Mouse (Mus musculus) spleen, adult 2 months (tissue): ENCODE measurements around the gene Aldh9a1.
"Not testable (repeated sequence)": the region's sequence is repeated elsewhere in the genome, so short reads cannot be mapped to it uniquely, and the experiment has no call there.

Experiments
- CTCF ChIP-seq: fragments of 200-500 bp; IDR thresholded peaks from 2 replicates; pipeline ENCODE4 v1.5.1; 2011; ENCODE audit warnings: mild to moderate bottlenecking, inconsistent platforms; ENCODE audit not compliant: insufficient read depth, insufficient read length, insufficient replicate concordance; ENCODE audit errors: extremely low read depth
- POLR2A ChIP-seq: fragments of 200-500 bp; IDR thresholded peaks from 2 replicates; pipeline ENCODE4 v1.6.1; 2011; ENCODE audit warnings: low read depth, low read length, inconsistent platforms

DNA sequence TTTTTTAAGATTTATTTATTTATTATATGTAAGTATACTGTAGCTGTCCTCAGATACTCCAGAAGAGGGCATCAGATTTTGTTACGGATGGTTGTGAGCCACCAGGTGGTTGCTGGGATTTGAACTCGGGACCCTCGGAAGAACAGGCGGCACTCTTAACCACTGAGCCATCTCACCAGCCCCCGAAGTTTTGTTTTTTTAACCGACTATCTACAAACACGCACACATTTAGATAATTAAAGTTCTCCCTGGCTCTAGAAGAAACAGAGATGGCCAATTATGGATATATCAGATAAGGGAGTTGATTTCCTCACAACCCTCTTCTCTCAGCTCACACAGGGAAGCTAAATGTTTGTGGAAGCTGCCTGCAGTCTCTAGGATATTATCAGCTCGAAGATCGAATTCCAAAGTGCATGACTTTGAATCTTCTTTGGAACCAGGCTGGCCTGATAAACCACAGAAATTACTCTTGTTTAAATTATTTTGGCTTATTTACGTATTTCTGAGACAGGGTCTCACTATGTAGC lies 3.7 kb upstream of the Aldh9a1 start:
- TF ChIP-seq POLR2A, CTCF: not testable (repeated sequence)
